Mouse (Mus musculus): Measurements from ENCODE around the gene Pou3f1.
"Not testable (repeated sequence)": the region's sequence is repeated elsewhere in the genome, so short reads cannot be mapped to it uniquely, and the experiment has no call there.

DNA sequence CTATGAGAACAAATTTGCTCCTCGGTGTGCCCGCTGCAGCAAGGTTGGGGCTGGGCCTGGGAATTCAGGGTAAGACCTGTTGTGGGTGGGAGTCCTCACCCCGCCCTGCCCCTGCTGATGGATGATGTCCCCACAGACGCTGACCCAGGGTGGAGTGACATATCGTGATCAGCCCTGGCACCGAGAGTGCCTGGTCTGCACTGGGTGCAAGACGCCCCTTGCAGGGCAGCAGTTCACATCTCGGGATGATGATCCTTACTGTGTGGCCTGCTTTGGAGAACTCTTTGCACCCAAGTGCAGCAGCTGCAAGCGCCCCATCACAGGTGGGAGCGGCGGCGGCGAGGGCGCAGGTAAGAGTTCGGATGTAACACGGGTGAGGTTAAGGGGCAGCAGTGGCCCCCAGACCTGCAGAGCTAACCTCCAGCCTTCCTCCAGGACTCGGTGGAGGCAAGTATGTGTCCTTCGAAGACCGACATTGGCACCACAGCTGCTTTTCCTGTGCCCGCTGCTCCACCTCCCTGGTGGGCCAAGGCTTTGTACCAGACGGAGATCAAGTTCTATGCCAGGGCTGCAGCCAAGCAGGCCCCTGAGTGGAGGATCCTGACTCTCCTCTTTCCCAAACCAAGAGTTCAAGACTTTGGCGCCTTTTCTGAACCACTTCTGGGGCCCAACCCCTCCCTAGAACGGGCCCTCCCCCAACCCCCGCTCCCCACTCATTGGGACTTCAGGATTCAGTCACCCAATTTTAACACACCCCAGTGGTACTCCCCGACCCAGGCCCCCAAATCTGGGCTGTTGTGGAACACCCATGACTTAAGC is 51.0 kb downstream of the Pou3f1 start:
- TF ChIP-seq CTCF (conservative IDR thresholded peaks at IDR 0.05; ENCODE audit: low read length); POU5F1 (IDR thresholded peaks at IDR 0.05; ENCODE audit: borderline replicate concordance, low read length); NANOG (IDR thresholded peaks at IDR 0.05; ENCODE audit: borderline replicate concordance, low read length): not testable (repeated sequence)

Measured in E14TG2a.4 (cell line).